Mouse (Mus musculus): ENCODE data around the gene Fam71f2.

DNA sequence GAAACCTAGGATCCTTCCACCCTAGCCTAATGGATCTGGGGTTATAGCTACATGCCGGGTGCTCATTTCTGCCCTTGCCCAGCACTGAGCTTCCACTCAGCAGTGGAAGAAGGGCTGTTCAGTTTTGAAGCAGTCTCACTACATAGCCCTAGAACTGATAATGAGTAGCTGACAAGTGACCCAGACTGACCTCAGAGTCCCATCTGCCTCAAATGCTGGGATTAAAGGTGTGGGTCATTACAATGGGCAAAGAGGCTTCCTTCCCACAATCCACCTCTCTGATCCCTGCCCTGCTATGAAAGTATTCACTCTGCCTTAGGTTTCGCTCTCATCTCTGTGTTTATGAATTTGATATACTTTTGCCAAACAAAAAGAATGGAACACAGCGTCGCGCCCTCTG lies 2.6 kb upstream of the Fam71f2 start:
- TF ChIP-seq GATA1 (IDR thresholded peaks at IDR 0.05; ENCODE audit: borderline replicate concordance, low read length) (no peak), FLI1 (IDR thresholded peaks at IDR 0.05; ENCODE audit: low read length) (no peak)
